Mouse (Mus musculus) midbrain, embryonic 14.5 days (tissue): ENCODE measurements around the gene Arsb. TPM values are rescaled to one million over a fixed set of nuclear protein-coding genes. Genes with fewer than 3 reads are reported as not detected.

Experiments used
- ATAC-seq: fragments of 200-750 bp; cut with Nextera tagmentation; 2 replicates; pipeline ENCODE4 v1.8.0; 2017; ENCODE audit warnings: moderate number of reproducible peaks, moderate library complexity; ENCODE audit not compliant: low FRiP score, low TSS enrichment
- DNase-seq: peaks from one replicate; pipeline ENCODE4 v3.0.0-alpha.2; 2015
- H3K27ac ChIP-seq: fragments of 300-500 bp; sonication (generic); replicated peaks from 2 replicates; pipeline ENCODE4 v1.5.1; 2014; ENCODE audit warnings: mild to moderate bottlenecking, low read depth, low read length, moderate library complexity
- H3K27me3 ChIP-seq: fragments of 300-500 bp; sonication (generic); 2 replicates; pipeline ENCODE4 v1.6.1; 2014; ENCODE audit warnings: low read length, control low read depth, mixed read lengths; ENCODE audit not compliant: control insufficient read depth, insufficient read depth
- H3K36me3 ChIP-seq: fragments of 300-500 bp; sonication (generic); 2 replicates; pipeline ENCODE4 v1.6.1; 2014; ENCODE audit warnings: low read length, control low read depth; ENCODE audit not compliant: control insufficient read depth, insufficient read depth
- H3K4me1 ChIP-seq: fragments of 300-500 bp; sonication (generic); 2 replicates; pipeline ENCODE4 v1.6.1; 2014; ENCODE audit warnings: mild to moderate bottlenecking, antibody characterized with exemption, low read length, control low read depth; ENCODE audit not compliant: control insufficient read depth, insufficient read depth
- H3K4me2 ChIP-seq: fragments of 300-500 bp; sonication (generic); 2 replicates; pipeline ENCODE4 v1.6.1; 2014; ENCODE audit warnings: mild to moderate bottlenecking, low read length, moderate library complexity
- H3K4me3 ChIP-seq: fragments of 300-500 bp; sonication (generic); replicated peaks from 2 replicates; pipeline ENCODE4 v1.5.1; 2014; ENCODE audit warnings: low read depth, low read length
- H3K9ac ChIP-seq: fragments of 300-500 bp; sonication (generic); replicated peaks from 2 replicates; pipeline ENCODE4 v1.6.1; 2014; ENCODE audit warnings: mild to moderate bottlenecking, low read length, moderate library complexity
- H3K9me3 ChIP-seq: fragments of 300-500 bp; sonication (generic); 2 replicates; pipeline ENCODE4 v1.6.1; 2016; ENCODE audit warnings: low read length, control low read depth, mixed read lengths; ENCODE audit not compliant: control insufficient read depth
- WGBS: fragments of 180-500 bp; shearing (Covaris S2); extraction: QIAGEN DNeasy Blood & Tissue Kit; methylation state at CpG from one replicate; pipeline ENCODE4 v1.1.7; 2014; 5-methylcytosine and 5-hydroxymethylcytosine counted together
- polyA plus RNA-seq: library from polyadenylated mRNA; unstranded; fragments of >200 nt; fragmentation: Nextera tagmentation; extraction: Ambion mirVana; gene quantifications from 2 replicates; pipeline ENCODE4 v1.2.1, GENCODE M21; 2014

Arsb gene
- polyA plus RNA-seq, 1 experiment from 2014 or later: 12.7 TPM

- no peak for ATAC-seq
- WGBS: 92% methylated on average over 2 of the region's 2 CpGs
Measured at GRCm38 (mm10) chr13:93895430-93895829, 124.0 kb downstream of the Arsb start.

GRCm38 (mm10) chr13:93897943-93898826 is 126.8 kb downstream of the Arsb start:
- H3K4me1 ChIP-seq: no peaks in the 10 kb centered on the region
- H3K27me3 ChIP-seq: no peaks in the 10 kb centered on the region
- H3K9me3 ChIP-seq: no peaks in the 10 kb centered on the region
- H3K4me3 ChIP-seq: no peak overlapping the region
- no peak overlapping the region for H3K27ac ChIP-seq
- no peak overlapping the region for H3K4me2 ChIP-seq
- no peaks in the 10 kb centered on the region for H3K36me3 ChIP-seq
- WGBS: 72% methylated on average over 13 of the region's 13 CpGs
- H3K9ac ChIP-seq: no peak overlapping the region
- DNase-seq: no peak
- no peak for ATAC-seq

More at GRCm38 (mm10) chr13:93895430-93895829, 124.0 kb downstream of the Arsb start:
- Histone ChIP-seq H3K4me2 (no peak overlapping the region), H3K4me3 (no peak overlapping the region), H3K9me3 (no peaks in the 10 kb centered on the region), H3K36me3 (no peaks in the 10 kb centered on the region), H3K27ac (no peak overlapping the region), H3K4me1 (no peaks in the 10 kb centered on the region), H3K27me3 (no peaks in the 10 kb centered on the region), H3K9ac (no peak overlapping the region)
- DNase-seq: no peak

GRCm38 (mm10) chr13:93899378-93900256 is 128.2 kb downstream of the Arsb start:
- Histone ChIP-seq H3K4me3 (no peak overlapping the region), H3K27me3 (no peaks in the 10 kb centered on the region), H3K4me2 (no peak overlapping the region), H3K4me1 (no peaks in the 10 kb centered on the region), H3K27ac (no peak overlapping the region), H3K9ac (no peak overlapping the region), H3K9me3 (no peaks in the 10 kb centered on the region), H3K36me3 (no peaks in the 10 kb centered on the region)
- DNase-seq (no peak), ATAC-seq (no peak)
- 93% methylated on average over 3 of the region's 3 CpGs for WGBS

GRCm38 (mm10) chr13:93900934-93901626 is 129.7 kb downstream of the Arsb start:
- no peak overlapping the region for H3K4me2 ChIP-seq
- no peak overlapping the region for H3K4me3 ChIP-seq
- H3K4me1 ChIP-seq: no peaks in the 10 kb centered on the region
- ATAC-seq (no peak), DNase-seq (no peak)
- H3K36me3 ChIP-seq: no peaks in the 10 kb centered on the region
- 92% methylated on average over 13 of the region's 13 CpGs for WGBS
- no peak overlapping the region for H3K27ac ChIP-seq
- H3K27me3 ChIP-seq: no peaks in the 10 kb centered on the region
- no peak overlapping the region for H3K9ac ChIP-seq
- no peaks in the 10 kb centered on the region for H3K9me3 ChIP-seq

- 85% methylated on average over 2 of the region's 2 CpGs for WGBS
- no peak for ATAC-seq
- no peaks in the 10 kb centered on the region for H3K4me1 ChIP-seq
Measured at GRCm38 (mm10) chr13:93902126-93902525, 130.7 kb downstream of the Arsb start.

GRCm38 (mm10) chr13:93906552-93907245 is 135.3 kb downstream of the Arsb start:
- H3K27ac ChIP-seq: no peak overlapping the region
- no peak for DNase-seq

More at GRCm38 (mm10) chr13:93902126-93902525, 130.7 kb downstream of the Arsb start:
- Histone ChIP-seq H3K4me2 (no peak overlapping the region), H3K27me3 (no peaks in the 10 kb centered on the region), H3K27ac (no peak overlapping the region), H3K4me3 (no peak overlapping the region), H3K36me3 (no peaks in the 10 kb centered on the region), H3K9ac (no peak overlapping the region), H3K9me3 (no peaks in the 10 kb centered on the region)
- no peak for DNase-seq

GRCm38 (mm10) chr13:93907971-93908370 is 136.5 kb downstream of the Arsb start:
- Histone ChIP-seq H3K9ac (no peak overlapping the region), H3K4me3 (no peak overlapping the region), H3K27ac (no peak overlapping the region), H3K4me1 (no peaks in the 10 kb centered on the region), H3K4me2 (no peak overlapping the region), H3K9me3 (no peaks in the 10 kb centered on the region), H3K27me3 (no peaks in the 10 kb centered on the region), H3K36me3 (no peaks in the 10 kb centered on the region)
- WGBS: 96% methylated on average over 3 of the region's 3 CpGs
- ATAC-seq: no peak
- DNase-seq: no peak

More at GRCm38 (mm10) chr13:93906552-93907245, 135.3 kb downstream of the Arsb start:
- no peak overlapping the region for H3K4me3 ChIP-seq
- whole genome bisulfite sequencing: 88% methylated on average over 10 of the region's 10 CpGs
- H3K36me3 ChIP-seq: no peaks in the 10 kb centered on the region
- H3K27me3 ChIP-seq: no peaks in the 10 kb centered on the region
- ATAC-seq: no peak
- H3K4me1 ChIP-seq: no peaks in the 10 kb centered on the region
- H3K9me3 ChIP-seq: no peaks in the 10 kb centered on the region
- no peak overlapping the region for H3K9ac ChIP-seq
- H3K4me2 ChIP-seq: no peak overlapping the region

GRCm38 (mm10) chr13:93909847-93910246 is 138.4 kb downstream of the Arsb start:
- no peak for DNase-seq

More at GRCm38 (mm10) chr13:93909847-93910246, 138.4 kb downstream of the Arsb start:
- no peak overlapping the region for H3K9ac ChIP-seq
- H3K4me1 ChIP-seq: no peaks in the 10 kb centered on the region
- WGBS: 88% methylated on average over 5 of the region's 5 CpGs
- H3K4me3 ChIP-seq: no peak overlapping the region
- H3K9me3 ChIP-seq: no peaks in the 10 kb centered on the region
- H3K4me2 ChIP-seq: no peak overlapping the region
- H3K27me3 ChIP-seq: no peaks in the 10 kb centered on the region
- no peak overlapping the region for H3K27ac ChIP-seq
- no peak for ATAC-seq
- H3K36me3 ChIP-seq: no peaks in the 10 kb centered on the region
